Mouse (Mus musculus): ENCODE results near the gene Abcf3. TPM values are rescaled to one million over a fixed set of nuclear protein-coding genes. Genes with fewer than 3 reads are reported as not detected.
A peak's percentile ranks its signal among the peaks of the same experiment; 100 is the strongest.

Gene Abcf3
- total and polyA plus RNA-seq, 3 experiments, result 36.0 to 74.4 (median 72.9) TPM

DNA sequence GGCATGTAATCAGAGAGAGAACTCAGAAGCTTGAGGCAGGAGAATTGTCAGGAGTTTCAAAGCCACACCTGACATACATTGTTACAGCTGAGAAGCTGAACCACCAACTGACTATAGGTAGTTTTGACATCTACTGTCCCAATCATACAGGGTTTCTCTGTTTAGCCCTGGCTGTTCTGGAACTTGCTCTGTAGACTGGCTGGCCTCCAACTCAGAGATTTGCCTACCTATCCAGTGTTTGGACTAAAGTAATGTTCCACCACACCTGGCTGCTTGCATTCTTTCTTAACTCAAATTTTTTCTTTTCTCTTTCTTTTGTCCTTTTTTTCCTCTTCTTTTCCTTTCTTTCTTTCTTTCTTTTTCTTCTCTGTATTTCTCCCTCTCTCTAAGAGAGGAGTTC is 32.3 kb upstream of the Abcf3 start:
- no peaks in the 10 kb centered on the region; the same call in 1 of the 2 replicates for H3K4me1 ChIP-seq (ENCODE audit: control insufficient read depth, insufficient read depth, low read length)
- H3K36me3 ChIP-seq (ENCODE audit: control insufficient read depth, insufficient read depth, low read length), result no peaks in the 10 kb centered on the region
- intact Hi-C loops (cut with DNase I), result loop anchor here (1.0 to 5.0 kb wide), 4 partner anchors 18 to 136 kb away; partner anchors contain the start of genes Abcf3, Alg3, Eef1akmt4 and Eif2b5
- peak overlapping the region; percentile 67 for H3K27ac ChIP-seq
- H3K4me3 ChIP-seq, result peak overlapping the region; percentile 66
- H3K9ac ChIP-seq (ENCODE audit: low read depth, low read length), result no peak overlapping the region
- DNase-seq, result no peak
- H3K27me3 ChIP-seq (ENCODE audit: control insufficient read depth, insufficient read depth, low read length), result no peaks in the 10 kb centered on the region
- H3K79me2 ChIP-seq (replicated peaks; ENCODE audit: control insufficient read depth, insufficient read depth, low read length), result peaks cover 2% of the 10 kb centered on the region; the same call in 1 of the 2 replicates
- no peak for TF ChIP-seq CTCF (IDR thresholded peaks at IDR 0.05)
- TF ChIP-seq EP300 (IDR thresholded peaks at IDR 0.05; ENCODE audit: insufficient read depth, low read depth, low read length), result no peak
- TF ChIP-seq POLR2A (IDR thresholded peaks at IDR 0.05; ENCODE audit: insufficient read depth, low read depth, low read length), result no peak

DNA sequence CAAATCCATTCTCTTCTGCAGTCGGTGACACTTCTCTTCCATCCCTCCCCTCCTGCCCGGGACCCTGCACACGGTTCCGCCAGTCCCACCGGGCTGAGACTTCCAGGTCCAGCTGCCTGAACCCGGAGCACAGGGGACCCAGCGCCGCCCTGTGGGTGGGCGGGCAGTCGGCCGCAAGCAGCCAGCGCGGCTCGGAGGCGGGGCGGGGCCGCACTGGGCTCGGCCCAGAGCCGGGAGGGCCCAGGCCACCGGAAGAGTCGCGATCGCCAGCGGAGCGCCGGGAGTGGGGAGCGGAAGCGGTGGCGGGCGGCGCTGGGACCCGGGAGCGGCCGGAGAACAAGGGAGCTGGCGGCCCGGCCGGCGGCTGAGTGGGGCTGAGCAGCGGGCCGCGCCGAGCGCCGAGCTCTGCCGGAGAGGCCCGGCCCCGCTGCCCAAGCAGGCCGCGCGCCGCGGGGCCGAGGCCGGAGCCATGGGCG is 31.6 kb upstream of the Abcf3 start, which contains the start of gene Dvl3:
Dvl3 (plus strand) TSS at position 257 of the 476 bp plus-strand sequence.
- no peaks in the 10 kb centered on the region; the same call in 1 of the 2 replicates for H3K4me1 ChIP-seq (ENCODE audit: control insufficient read depth, insufficient read depth, low read length)

DNA sequence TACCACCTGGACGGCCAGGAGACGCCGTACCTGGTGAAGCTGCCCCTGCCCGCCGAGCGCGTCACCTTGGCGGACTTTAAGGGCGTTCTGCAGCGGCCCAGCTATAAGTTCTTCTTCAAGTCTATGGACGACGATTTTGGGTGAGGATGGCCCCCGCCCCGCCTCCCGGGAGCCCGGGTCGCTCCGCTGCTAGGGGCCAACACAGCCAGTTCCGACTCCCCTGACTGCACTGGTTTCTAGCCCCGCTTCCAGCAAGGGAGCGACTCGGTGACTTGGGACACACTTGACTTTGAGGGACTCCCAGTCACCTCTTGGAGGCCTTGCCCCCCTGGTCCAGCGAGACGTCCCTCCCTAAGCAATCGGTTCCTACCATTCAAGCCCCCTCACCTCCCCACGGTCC is 31.2 kb upstream of the Abcf3 start:
- DNase-seq, result no peak
- no peaks in the 10 kb centered on the region for H3K27me3 ChIP-seq (ENCODE audit: control insufficient read depth, insufficient read depth, low read length)
- H3K4me1 ChIP-seq (ENCODE audit: control insufficient read depth, insufficient read depth, low read length), result no peaks in the 10 kb centered on the region; the same call in 1 of the 2 replicates
- H3K79me2 ChIP-seq (replicated peaks; ENCODE audit: control insufficient read depth, insufficient read depth, low read length), result peaks cover 2% of the 10 kb centered on the region; the same call in 1 of the 2 replicates
- peak overlapping the region; percentile 91 for H3K27ac ChIP-seq
- TF ChIP-seq POLR2A (IDR thresholded peaks at IDR 0.05; ENCODE audit: insufficient read depth, low read depth, low read length) (no peak), EP300 (IDR thresholded peaks at IDR 0.05; ENCODE audit: insufficient read depth, low read depth, low read length) (no peak), CTCF (IDR thresholded peaks at IDR 0.05) (no peak)
- intact Hi-C loops (cut with DNase I), result loop anchor here (1.0 to 5.0 kb wide), 3 partner anchors 17 to 135 kb away; partner anchors contain the start of genes Alg3, Eef1akmt4, Gm49333 and Psmd2
- H3K4me3 ChIP-seq, result peak overlapping the region; percentile 89
- H3K9ac ChIP-seq (ENCODE audit: low read depth, low read length), result peak overlapping the region; percentile 90
- H3K36me3 ChIP-seq (ENCODE audit: control insufficient read depth, insufficient read depth, low read length), result no peaks in the 10 kb centered on the region
- WGBS, result under 1% methylated on average over 26 of the region's 26 CpGs

More for the DNA sequence above, 31.6 kb upstream of the Abcf3 start, which contains the start of gene Dvl3:
- DNase-seq, result peak; percentile 94 to 97
- Histone ChIP-seq H3K36me3 (ENCODE audit: control insufficient read depth, insufficient read depth, low read length) (no peaks in the 10 kb centered on the region), H3K4me3 (peak within 1 kb of the TSS; percentile 89), H3K27me3 (ENCODE audit: control insufficient read depth, insufficient read depth, low read length) (no peaks in the 10 kb centered on the region), H3K9ac (ENCODE audit: low read depth, low read length) (peak within 1 kb of the TSS; percentile 90), H3K27ac (peak within 1 kb of the TSS; percentile 91), H3K79me2 (replicated peaks; ENCODE audit: control insufficient read depth, insufficient read depth, low read length) (peaks cover 2% of the 10 kb centered on the region; the same call in 1 of the 2 replicates)
- TF ChIP-seq POLR2A (IDR thresholded peaks at IDR 0.05; ENCODE audit: insufficient read depth, low read depth, low read length) (peak; percentile 80), CTCF (IDR thresholded peaks at IDR 0.05) (peak; percentile 74), EP300 (IDR thresholded peaks at IDR 0.05; ENCODE audit: insufficient read depth, low read depth, low read length) (no peak)
- under 1% methylated on average over 47 of the region's 55 CpGs for WGBS
- intact Hi-C loops (cut with DNase I), result loop anchor here (1.0 to 5.0 kb wide), 5 partner anchors 18 to 136 kb away; partner anchors contain the start of genes Abcf3, Alg3, Eef1akmt4 and Eif2b5

DNA sequence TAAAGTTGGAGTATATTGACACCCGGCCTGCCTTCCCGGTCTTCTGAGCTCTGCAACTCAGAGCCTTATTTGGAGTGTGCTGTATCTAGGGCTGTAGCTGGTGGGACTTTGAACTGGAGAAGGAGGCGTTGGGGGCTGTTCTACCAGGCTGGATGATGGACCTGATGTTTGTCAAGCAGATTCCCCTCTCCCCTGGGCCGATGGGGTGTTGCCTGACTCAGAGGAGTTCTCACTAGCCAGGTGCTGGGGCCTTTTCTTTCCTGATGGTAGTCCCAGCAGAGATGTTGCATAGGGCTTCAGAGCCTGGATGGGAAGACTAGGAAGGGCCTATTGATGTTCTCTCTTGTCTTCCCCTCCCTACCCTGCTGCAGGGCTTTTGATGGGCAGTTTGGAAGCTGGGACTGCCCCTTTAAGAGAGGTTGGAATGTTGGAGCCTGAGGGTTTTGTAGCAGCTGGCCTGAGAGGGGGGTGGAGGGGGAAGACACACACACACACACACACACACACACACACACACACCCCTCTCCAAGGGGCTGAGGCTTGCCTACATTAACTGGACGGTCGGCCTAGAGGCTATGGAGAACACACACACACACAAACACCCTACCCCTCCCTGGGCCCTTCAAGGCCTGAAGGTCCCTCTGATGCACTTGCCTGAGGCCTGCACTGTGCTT is 30.5 kb upstream of the Abcf3 start:
- peak overlapping the region; percentile 89 for H3K4me3 ChIP-seq
- peaks cover 2% of the 10 kb centered on the region; the same call in 1 of the 2 replicates for H3K79me2 ChIP-seq (replicated peaks; ENCODE audit: control insufficient read depth, insufficient read depth, low read length)
- peak in 1 of 2 experiments; percentile 48 for DNase-seq
- intact Hi-C loops (cut with DNase I), result loop anchor here (1.0 to 5.0 kb wide), 3 partner anchors 16 to 134 kb away; partner anchors contain the start of genes Alg3, Eef1akmt4, Gm49333 and Psmd2
- 0% methylated on average over 6 of the region's 6 CpGs for WGBS
- TF ChIP-seq POLR2A (IDR thresholded peaks at IDR 0.05; ENCODE audit: insufficient read depth, low read depth, low read length), result no peak
- TF ChIP-seq EP300 (IDR thresholded peaks at IDR 0.05; ENCODE audit: insufficient read depth, low read depth, low read length), result 0 out of 2 replicates have a peak, but pooled peaks have one; percentile 4
- no peaks in the 10 kb centered on the region; the same call in 1 of the 2 replicates for H3K4me1 ChIP-seq (ENCODE audit: control insufficient read depth, insufficient read depth, low read length)
- H3K27me3 ChIP-seq (ENCODE audit: control insufficient read depth, insufficient read depth, low read length), result no peaks in the 10 kb centered on the region
- no peaks in the 10 kb centered on the region for H3K36me3 ChIP-seq (ENCODE audit: control insufficient read depth, insufficient read depth, low read length)
- H3K27ac ChIP-seq, result peak overlapping the region; percentile 91
- H3K9ac ChIP-seq (ENCODE audit: low read depth, low read length), result peak overlapping the region; percentile 90

DNA sequence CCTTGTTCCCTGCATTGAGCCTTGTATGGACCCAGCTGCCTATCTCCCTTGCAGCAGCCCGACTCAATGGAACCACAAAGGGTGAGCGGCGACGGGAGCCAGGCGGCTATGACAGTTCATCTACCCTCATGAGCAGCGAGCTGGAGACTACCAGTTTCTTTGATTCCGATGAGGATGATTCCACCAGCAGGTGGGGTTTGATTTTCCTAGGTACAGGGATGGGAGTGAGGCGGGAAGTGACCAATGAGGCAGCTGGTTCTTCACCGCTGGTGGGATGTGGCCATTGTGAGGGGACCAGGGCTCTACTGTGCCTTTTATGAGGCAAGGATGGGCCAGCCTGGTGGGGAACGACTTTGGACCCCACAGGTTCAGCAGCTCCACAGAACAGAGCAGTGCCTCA is 24.5 kb upstream of the Abcf3 start:
- Histone ChIP-seq H3K27ac (no peak overlapping the region), H3K36me3 (ENCODE audit: control insufficient read depth, insufficient read depth, low read length) (no peaks in the 10 kb centered on the region), H3K79me2 (replicated peaks; ENCODE audit: control insufficient read depth, insufficient read depth, low read length) (no peaks in the 10 kb centered on the region), H3K4me1 (ENCODE audit: control insufficient read depth, insufficient read depth, low read length) (no peaks in the 10 kb centered on the region), H3K9ac (ENCODE audit: low read depth, low read length) (no peak overlapping the region), H3K27me3 (ENCODE audit: control insufficient read depth, insufficient read depth, low read length) (no peaks in the 10 kb centered on the region), H3K4me3 (no peak overlapping the region)
- intact Hi-C loops (cut with DNase I), result no loop called here
- no peak for TF ChIP-seq POLR2A (IDR thresholded peaks at IDR 0.05; ENCODE audit: insufficient read depth, low read depth, low read length)
- TF ChIP-seq EP300 (IDR thresholded peaks at IDR 0.05; ENCODE audit: insufficient read depth, low read depth, low read length), result no peak
- TF ChIP-seq CTCF (IDR thresholded peaks at IDR 0.05), result no peak
- 84% methylated on average over 10 of the region's 10 CpGs for WGBS
- DNase-seq, result no peak

Measured in heart, adult 2 months (tissue).